Mouse (Mus musculus) heart, embryonic 13.5 days (tissue): ENCODE results near the gene Plcb1. TPM values are rescaled to one million over a fixed set of nuclear protein-coding genes. Genes with fewer than 3 reads are reported as not detected.

Experiments used
- ATAC-seq: fragments of 200-750 bp; cut with Nextera tagmentation; 2 replicates; pipeline ENCODE4 v1.8.0; 2017; ENCODE audit warnings: moderate TSS enrichment; ENCODE audit not compliant: insufficient number of reproducible peaks, low FRiP score, low TSS enrichment; ENCODE audit errors: extremely low read depth
- H3K27ac ChIP-seq: fragments of 300-500 bp; sonication (generic); replicated peaks from 2 replicates; pipeline ENCODE4 v1.5.1; 2015; ENCODE audit warnings: moderate library complexity, mild to moderate bottlenecking, inconsistent platforms
- H3K27me3 ChIP-seq: fragments of 300-500 bp; sonication (generic); replicated peaks from 2 replicates; pipeline ENCODE4 v1.6.1; 2015; ENCODE audit warnings: mild to moderate bottlenecking, inconsistent platforms
- H3K36me3 ChIP-seq: fragments of 300-500 bp; sonication (generic); 2 replicates; pipeline ENCODE4 v1.6.1; 2015; ENCODE audit warnings: mild to moderate bottlenecking, inconsistent platforms
- H3K4me1 ChIP-seq: fragments of 300-500 bp; sonication (generic); 2 replicates; pipeline ENCODE4 v1.6.1; 2015; ENCODE audit warnings: inconsistent platforms
- H3K4me2 ChIP-seq: fragments of 300-500 bp; sonication (generic); 2 replicates; pipeline ENCODE4 v1.6.1; 2015; ENCODE audit warnings: inconsistent platforms, mild to moderate bottlenecking, moderate library complexity
- H3K4me3 ChIP-seq: fragments of 300-500 bp; sonication (generic); 2 replicates; pipeline ENCODE4 v1.5.1; 2015; ENCODE audit warnings: moderate library complexity, mild to moderate bottlenecking, inconsistent platforms
- H3K9ac ChIP-seq: fragments of 300-500 bp; sonication (generic); 2 replicates; pipeline ENCODE4 v1.6.1; 2015; ENCODE audit warnings: inconsistent platforms, mild to moderate bottlenecking, moderate library complexity
- H3K9me3 ChIP-seq: fragments of 300-500 bp; sonication (generic); 2 replicates; pipeline ENCODE4 v1.6.1; 2016; ENCODE audit warnings: inconsistent platforms
- WGBS: fragments of 180-500 bp; shearing (Covaris S2); methylation state at CpG from one replicate; pipeline ENCODE4 v1.1.7; 2015; ENCODE audit warnings: mixed read lengths; 5-methylcytosine and 5-hydroxymethylcytosine counted together
- polyA plus RNA-seq: library from polyadenylated mRNA; unstranded; fragments of >200 nt; fragmentation: Nextera tagmentation; extraction: Ambion mirVana; gene quantifications from 2 replicates; pipeline ENCODE4 v1.2.1, GENCODE M21; 2015

Gene Plcb1
- polyA plus RNA-seq, 1 experiment from 2014 or later: 5.9 TPM

DNA sequence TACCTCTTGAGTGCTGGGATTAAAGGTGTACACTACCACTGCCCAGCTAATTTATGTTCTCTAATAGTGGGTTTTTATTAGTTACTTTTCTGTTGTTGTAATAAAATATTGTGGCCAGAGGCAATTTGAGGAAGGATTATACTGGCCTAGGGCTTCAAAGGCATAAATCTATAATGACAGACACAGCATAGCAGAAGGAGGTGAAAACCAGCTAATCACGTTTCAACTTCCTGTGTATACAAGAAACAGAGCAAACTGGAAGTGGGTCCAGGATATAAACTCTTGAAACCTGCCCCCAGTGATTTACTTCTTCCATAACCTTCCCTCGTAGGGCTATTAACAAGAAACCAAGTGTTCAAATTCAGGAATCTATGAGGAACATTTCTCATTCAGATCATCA, 715.0 kb downstream of the Plcb1 start:
- no peak overlapping the region for H3K4me3 ChIP-seq
- no peak for ATAC-seq
- H3K27me3 ChIP-seq: no peaks in the 10 kb centered on the region
- H3K9me3 ChIP-seq: no peaks in the 10 kb centered on the region
- no peak overlapping the region for H3K27ac ChIP-seq
- WGBS: 55% methylated on average over 2 of the region's 2 CpGs
- no peak overlapping the region for H3K9ac ChIP-seq
- no peaks in the 10 kb centered on the region for H3K4me1 ChIP-seq
- no peak overlapping the region for H3K4me2 ChIP-seq
- H3K36me3 ChIP-seq: no peaks in the 10 kb centered on the region

DNA sequence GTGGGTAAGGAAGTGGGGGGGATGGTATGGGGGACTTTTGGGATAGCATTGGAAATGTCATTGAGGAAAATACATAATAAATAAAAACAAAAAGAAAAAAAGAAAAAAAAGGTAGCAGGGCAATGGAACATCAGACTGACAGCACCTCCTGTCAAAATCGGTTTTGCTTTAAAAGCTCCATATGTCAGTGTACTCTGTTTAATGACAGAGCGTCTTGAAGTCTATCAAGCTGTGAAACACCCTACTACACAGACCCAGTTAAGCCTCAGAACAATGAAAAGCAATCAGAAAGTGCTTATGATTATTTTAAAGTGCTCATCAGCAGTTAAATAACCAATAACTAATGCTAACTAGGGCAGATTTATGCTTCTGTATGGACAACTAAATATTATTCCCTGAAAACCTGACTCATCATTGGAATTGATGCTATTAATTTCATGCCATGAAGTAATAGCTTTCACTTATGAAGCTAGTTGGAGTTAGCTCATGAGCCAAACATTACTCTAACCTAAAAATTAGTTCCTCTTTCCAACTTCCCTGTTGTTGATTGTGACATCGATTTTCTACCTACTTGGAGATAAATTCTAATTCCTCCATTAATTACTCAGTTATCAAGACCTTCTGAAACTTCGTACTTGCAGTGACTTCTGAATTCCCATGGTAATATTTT, 717.6 kb downstream of the Plcb1 start:
- H3K9me3 ChIP-seq: no peaks in the 10 kb centered on the region
- no peak overlapping the region for H3K9ac ChIP-seq
- H3K4me1 ChIP-seq: no peaks in the 10 kb centered on the region
- no peak overlapping the region for H3K4me3 ChIP-seq
- H3K27me3 ChIP-seq: no peaks in the 10 kb centered on the region
- 74% methylated on average over 4 of the region's 4 CpGs for WGBS
- H3K4me2 ChIP-seq: no peak overlapping the region
- no peak overlapping the region for H3K27ac ChIP-seq
- no peak for ATAC-seq
- no peaks in the 10 kb centered on the region for H3K36me3 ChIP-seq

DNA sequence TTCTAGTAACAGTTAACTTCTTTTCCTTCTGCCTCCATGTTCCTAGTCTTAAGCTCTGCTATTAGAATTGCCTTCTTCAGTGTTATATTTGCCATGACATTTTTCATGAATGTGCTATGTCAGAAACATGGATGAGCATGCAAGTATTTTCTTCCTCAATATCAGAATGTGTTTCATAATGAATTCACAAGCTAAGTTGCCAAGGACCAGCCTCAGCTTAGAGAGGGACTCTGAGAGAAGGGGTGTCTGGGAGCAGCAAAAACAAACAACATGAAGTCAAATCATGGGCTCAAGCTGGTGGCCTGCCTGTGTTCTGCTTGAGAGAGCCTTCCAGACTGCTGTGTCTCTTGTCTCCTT, 718.1 kb downstream of the Plcb1 start:
- no peaks in the 10 kb centered on the region for H3K4me1 ChIP-seq
- H3K27me3 ChIP-seq: no peaks in the 10 kb centered on the region
- H3K4me3 ChIP-seq: no peak overlapping the region
- no peak for ATAC-seq
- H3K4me2 ChIP-seq: no peak overlapping the region
- no peak overlapping the region for H3K9ac ChIP-seq
- no peaks in the 10 kb centered on the region for H3K9me3 ChIP-seq
- H3K27ac ChIP-seq: no peak overlapping the region
- H3K36me3 ChIP-seq: no peaks in the 10 kb centered on the region

DNA sequence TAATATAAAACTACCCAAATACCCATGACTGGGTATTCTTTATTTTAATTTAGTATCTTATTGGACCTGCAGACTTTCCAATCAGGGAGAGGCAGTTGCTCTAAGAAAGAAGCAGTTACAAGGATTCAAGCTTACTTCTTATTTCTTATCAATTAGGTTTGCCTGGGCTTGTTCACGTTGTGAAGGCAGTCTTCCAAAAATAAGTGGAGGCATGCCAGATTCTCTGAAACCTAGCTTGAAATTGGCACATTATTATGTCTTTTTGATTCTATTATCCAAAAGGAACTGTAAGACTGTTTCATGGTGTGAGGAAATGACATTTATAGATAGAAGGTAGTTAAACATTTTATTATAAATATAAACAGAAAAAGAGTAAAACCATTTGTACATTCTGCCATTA, 721.2 kb downstream of the Plcb1 start:
- Histone ChIP-seq H3K9ac (no peak overlapping the region), H3K36me3 (no peaks in the 10 kb centered on the region), H3K27ac (no peak overlapping the region), H3K4me3 (no peak overlapping the region), H3K27me3 (no peaks in the 10 kb centered on the region), H3K4me1 (no peaks in the 10 kb centered on the region), H3K9me3 (no peaks in the 10 kb centered on the region), H3K4me2 (no peak overlapping the region)
- ATAC-seq: no peak
- WGBS: 43% methylated on average over 1 of the region's 1 CpGs

DNA sequence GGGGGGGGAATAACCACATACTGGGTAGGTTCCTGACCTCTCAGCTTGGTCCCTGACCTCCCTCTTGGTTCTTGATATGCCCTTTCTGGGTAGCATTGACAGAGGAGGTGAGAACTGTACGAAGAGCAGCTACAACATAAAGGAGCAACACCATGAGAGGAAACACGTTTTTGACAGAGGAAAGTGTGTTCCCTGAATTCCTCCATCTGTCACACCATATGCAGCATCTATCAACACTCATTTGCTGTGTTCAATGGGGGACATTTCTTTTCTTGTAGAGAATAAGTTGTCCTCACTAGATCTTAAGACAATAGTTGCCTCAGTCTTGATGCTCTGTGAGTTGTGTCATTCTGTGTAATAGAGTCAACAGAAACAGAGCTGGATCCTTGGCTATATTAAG, 733.1 kb downstream of the Plcb1 start:
- Histone ChIP-seq H3K36me3 (no peaks in the 10 kb centered on the region), H3K4me1 (no peaks in the 10 kb centered on the region), H3K4me2 (no peak overlapping the region), H3K9me3 (no peaks in the 10 kb centered on the region), H3K9ac (no peak overlapping the region), H3K27me3 (no peaks in the 10 kb centered on the region), H3K27ac (no peak overlapping the region), H3K4me3 (no peak overlapping the region)
- WGBS: 50% methylated on average over 2 of the region's 2 CpGs
- no peak for ATAC-seq

Other genes with a start within 250 kb of the Plcb1 start
- gene Hao1, start 231.7 kb upstream of the Plcb1 start, polyA plus RNA-seq: not detected in 2 replicates
- 35.9 and 36.0 TPM in 2 replicates for gene Tmx4, start 141.9 kb upstream of the Plcb1 start, polyA plus RNA-seq